Mouse (Mus musculus) myocyte (in vitro differentiated cells): ENCODE data around the gene Kmt2d.

ENCODE experiments used
- CEBPB ChIP-seq: IDR thresholded peaks from 2 replicates; pipeline ENCODE4 v1.6.1; 2011; ENCODE audit warnings: mild to moderate bottlenecking, moderate library complexity; ENCODE audit not compliant: poor library complexity, insufficient read depth, severe bottlenecking
- MAX ChIP-seq: IDR thresholded peaks from one replicate; pipeline ENCODE4 v1.6.1; 2011; ENCODE audit warnings: low read depth, mild to moderate bottlenecking, control low read depth
- POLR2A ChIP-seq: IDR thresholded peaks from one replicate; pipeline ENCODE4 v1.6.1; 2011; ENCODE audit warnings: low read depth, mild to moderate bottlenecking, control low read depth, moderate library complexity; ENCODE audit not compliant: insufficient read length
- TCF12 ChIP-seq: IDR thresholded peaks from one replicate; pipeline ENCODE4 v1.6.1; 2011; ENCODE audit warnings: mild to moderate bottlenecking, control low read depth; ENCODE audit not compliant: poor library complexity, insufficient read depth, severe bottlenecking
- USF1 ChIP-seq: IDR thresholded peaks from one replicate; pipeline ENCODE4 v1.6.1; 2011; ENCODE audit warnings: low read depth, mild to moderate bottlenecking, control low read depth, moderate library complexity

DNA sequence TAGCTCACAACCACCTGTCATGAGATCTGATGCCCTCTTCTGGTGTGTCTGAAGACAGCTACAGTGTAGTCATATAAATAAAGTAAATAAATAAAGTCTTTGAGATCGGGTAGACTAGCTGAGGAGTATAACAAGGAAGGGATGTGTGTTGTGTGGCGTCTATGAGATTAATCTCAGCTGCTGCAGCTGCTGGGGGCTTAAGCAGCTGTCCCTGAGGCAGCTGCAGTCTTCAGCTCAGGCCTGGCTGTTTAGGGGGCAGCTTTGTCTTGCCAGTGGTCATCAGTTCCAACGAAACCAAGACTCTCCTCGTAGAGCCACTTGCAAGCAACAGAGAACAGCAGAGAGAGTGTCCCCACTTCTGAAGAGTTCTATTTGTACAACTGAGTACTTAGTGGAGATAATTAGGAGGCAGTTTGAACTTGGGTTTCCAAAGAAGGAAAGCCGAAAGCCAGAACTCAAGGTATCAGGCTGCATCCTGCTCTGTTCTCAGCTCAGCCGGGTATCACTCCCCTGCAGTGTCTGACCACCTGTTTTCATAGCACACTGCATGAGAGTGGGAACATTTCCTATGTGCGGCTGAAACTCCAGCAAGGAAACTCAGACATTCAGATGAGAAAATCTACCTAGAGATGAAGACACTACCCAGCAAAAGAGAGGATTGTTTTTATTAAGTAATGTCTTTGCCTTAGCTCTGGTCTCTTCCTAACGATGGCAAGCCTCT, 15.8 kb upstream of the Kmt2d start:
- TF ChIP-seq POLR2A = no peak
- peak; percentile 100 for TF ChIP-seq TCF12
- no peak for TF ChIP-seq USF1
- no peak for TF ChIP-seq MAX
- no peak for TF ChIP-seq CEBPB
